Mouse (Mus musculus): ENCODE measurements around the gene Ttc23.

Ttc23 gene

DNA sequence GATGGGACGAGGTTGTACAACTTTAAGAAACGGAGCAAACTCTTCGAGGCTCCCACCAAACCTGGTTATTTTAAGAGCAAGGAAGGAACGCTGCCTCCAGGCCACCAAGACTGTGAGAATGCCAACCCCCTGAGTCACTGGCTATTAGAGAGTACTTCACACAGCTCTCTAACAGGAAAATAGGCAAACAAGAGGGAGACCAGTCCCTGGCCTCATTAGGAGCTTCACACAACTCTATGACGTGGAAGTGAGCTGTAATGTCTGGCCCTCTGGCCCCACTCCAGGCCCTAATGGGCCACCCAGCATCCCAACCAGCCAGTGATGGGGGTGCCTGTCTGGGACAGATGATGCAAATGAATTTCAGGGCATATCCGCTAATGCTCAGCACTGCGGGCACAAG is 94.5 kb downstream of the Ttc23 start:
- DNase-seq (ENCODE audit: low read depth), result no peak

DNA sequence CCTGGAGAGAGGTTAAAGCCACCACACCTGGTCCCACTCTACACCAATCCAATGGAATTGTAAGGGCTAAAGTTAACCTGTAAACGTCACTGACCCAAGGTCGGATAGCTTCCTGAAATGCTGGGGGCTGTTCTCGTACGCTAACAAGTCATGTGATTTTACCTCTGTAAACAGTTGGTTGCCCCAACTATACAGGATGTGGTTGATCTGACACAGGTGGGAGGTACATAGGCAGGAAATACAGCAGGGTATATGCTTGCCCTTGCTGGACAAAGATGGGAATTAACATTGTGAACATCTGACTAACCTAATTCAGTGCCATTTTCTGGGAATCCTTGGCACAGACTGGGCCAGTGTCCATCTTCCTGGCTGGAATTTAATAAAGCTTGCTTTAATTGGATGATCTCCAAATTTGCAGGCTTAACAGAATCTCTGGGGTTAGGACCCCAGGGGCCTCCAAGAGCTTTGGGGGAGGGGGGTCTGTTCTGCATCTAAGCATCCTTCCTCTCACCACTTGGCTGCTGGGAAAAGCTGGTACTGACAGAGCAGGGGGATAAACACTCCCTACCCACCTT is 100.6 kb downstream of the Ttc23 start:
- peak; percentile 18 for DNase-seq (ENCODE audit: low read depth)

DNA sequence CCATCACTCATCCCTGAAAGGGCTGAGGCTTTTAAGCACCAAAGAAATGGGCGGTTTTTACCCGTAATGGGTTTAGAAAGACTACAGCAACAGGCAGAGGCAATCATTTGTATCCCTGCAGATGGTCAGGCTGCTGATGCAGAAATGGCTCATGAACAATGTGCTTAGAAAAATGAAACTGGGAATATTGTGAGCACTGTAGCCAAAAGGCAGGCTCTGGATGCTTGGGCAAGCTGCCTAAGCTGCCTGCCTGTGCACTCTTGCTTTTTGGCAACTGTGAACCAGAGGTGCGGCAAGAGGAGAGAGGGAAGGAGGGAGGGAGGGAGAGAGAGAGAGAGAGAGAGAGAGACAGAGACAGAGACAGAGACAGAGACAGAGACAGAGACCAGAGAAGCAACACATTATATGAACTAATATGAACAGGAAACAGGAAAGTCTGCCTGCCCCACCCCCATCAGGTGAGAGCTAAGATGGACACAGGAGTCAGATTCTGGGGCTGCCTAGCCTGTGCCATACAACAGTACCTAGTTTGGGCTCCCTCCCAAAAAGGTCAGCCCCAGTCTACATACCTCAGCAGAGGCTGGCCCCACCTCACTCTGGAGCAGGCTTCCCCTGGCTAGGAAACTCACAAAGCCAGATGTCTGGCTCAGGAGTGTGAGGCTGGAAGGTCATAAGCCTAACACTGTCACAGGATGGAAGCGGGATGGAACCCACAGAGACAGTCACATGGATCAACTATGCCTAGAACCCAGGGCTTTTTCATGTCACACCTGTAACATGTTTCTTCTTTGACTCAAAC is 102.4 kb downstream of the Ttc23 start:
- DNase-seq (ENCODE audit: low read depth), result no peak

DNA sequence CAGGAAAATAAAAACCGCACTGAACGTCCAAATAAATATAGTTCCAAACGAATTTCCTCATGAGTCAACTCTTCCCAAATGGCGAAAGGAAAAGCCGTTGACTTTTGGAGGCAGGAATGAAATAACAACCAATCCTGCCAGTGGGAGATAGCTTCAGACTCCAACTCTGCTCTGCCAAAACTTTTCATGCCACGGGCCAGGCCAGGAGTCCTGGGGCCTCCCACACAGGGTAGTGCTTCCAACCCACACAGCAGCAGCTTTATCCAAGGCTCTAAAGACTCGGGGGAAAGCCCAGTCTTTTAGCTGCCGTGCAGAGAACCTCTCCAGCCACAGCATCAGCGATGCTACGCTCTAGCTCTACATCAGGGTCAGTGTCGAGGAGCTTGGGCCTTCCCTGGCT is 107.4 kb downstream of the Ttc23 start:
- DNase-seq (ENCODE audit: low read depth), result no peak

DNA sequence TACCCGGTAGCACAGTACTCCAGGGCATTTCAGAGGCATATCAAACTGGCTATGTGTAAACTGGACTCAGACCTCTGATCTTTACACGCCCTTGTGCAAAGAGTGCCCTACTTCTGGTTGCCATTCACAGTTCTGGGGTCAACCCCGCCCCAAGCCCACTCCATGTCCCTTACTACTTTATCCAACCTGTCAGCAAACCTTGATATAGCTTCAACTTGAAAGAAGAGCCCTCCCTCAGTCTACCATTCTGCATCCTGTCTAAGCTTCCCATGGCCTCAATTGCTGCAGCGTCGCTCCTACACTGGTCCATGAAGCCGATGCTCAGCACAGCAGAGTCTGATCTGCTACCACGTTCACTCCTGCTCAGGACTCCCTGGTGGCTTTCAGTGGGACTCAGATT is 108.2 kb downstream of the Ttc23 start:
- DNase-seq (ENCODE audit: low read depth), result no peak

DNA sequence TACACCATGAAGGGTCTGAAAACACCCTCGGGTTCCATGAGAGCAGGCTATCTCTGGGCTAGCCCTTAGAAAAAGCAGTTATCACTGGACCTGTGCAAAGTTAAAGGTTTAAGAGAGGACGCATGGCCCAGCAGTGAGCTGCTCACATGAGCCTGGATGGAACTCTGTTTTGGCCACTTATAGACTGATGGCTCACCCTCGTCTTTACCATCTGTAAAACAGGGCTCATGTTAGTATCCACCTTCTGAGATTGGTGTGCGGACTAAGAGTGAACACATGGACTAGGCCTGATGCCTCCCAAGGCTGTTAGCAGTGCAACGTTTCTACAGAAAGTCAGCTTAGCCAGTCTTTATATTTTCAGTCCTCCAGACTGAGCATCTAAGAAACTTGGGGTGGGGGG is 109.4 kb downstream of the Ttc23 start:
- no peak for DNase-seq (ENCODE audit: low read depth)

DNA sequence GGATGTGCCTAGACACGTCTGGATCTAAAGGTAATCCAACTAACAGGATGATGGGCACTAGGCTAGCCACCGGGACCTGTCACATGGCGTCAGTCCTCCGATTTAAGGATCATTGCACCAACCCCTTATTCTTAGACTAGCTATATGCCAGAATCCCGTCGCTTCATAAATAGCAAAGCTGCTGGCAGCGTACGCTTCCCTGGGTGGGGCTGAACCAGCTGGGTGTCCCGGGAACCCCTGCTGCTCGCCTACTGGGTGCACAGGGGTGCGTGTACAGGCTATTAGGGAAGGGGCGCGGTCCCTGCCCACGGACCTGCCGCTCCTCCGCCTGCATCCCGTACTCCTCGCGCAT is 111.3 kb downstream of the Ttc23 start:
- no peak for DNase-seq (ENCODE audit: low read depth)

DNA sequence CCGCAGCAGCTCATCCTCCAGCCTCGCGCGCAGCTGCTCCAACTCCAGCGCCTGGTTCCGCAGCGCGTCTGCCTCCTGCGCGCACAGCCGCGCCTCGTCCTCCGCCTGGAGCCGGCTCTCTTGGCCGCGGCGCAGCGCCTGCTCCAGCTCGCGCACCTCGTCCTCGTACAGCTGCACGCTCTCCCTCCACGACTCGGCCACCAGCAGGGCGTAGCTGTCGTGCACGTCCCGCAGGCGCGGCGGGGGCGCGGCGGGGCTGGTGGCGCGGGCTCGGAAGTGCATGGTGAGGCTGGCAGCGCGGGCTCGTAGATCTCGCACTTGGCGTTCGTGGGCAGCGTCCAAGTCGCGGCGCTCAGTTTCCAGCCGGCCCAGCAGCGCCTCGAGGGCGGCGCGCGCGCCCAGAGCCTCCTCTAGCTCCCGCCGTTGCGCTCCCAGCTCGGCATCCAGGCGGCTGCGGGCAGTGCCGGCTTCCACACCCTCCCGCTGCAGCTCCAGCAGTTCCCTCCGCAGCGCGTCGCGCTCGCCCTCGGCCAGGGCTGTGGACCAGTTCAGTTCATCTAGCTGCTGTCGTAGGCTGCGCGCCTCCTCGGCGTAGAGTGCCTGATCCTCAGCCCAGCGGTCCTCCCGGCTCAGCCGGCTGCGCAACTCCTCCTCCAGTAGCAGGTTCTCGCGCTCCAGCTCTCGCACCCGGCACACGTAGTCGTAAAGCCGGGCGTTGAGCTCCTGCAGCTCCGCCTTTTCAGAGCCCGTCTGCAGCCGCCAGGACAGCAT is 111.8 kb downstream of the Ttc23 start:
- peak; percentile 15 for DNase-seq (ENCODE audit: low read depth)

DNA sequence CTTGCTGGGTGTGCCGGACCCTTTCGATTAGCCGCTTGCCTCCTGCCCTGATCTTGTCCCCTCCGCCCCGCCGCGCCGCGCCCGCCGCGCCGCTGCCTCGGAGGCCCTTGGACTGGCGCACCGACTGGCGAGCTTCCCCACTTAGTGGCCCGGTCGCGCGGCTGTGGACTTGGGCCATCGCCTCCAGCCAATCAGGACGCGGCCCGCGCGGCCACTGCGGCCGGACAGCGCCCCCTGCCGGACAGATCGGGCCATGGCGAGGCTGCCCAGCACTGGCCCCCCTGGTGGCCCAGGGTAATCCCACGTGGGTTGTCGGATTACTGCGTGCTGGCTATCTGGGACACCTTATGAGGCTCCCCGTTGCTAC is 112.4 kb downstream of the Ttc23 start, which contains the start of gene Synm:
Synm (minus strand) TSS at position 114 of the 367 bp plus-strand sequence.
- DNase-seq (ENCODE audit: low read depth), result peak; percentile 53

DNA sequence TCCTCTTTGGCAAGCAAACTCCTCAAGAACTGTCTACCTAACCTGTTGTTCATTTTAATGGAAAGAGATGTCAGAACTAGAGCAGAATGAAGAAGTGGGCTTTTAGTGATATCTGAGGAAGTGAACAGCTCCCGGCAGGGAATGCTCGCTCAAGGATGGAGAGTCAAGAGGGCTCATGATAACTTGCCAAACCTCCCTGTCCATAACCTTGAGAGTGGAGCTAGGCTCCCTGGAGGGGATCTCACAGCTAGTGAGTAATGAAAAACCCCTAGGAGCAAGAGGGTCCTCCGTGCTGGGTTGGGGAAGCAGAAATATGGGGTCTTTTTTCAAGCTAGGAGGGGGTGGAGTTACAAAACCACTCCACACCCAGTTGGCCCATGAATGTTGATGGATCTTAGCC is 116.4 kb downstream of the Ttc23 start:
- DNase-seq (ENCODE audit: low read depth), result no peak

DNA sequence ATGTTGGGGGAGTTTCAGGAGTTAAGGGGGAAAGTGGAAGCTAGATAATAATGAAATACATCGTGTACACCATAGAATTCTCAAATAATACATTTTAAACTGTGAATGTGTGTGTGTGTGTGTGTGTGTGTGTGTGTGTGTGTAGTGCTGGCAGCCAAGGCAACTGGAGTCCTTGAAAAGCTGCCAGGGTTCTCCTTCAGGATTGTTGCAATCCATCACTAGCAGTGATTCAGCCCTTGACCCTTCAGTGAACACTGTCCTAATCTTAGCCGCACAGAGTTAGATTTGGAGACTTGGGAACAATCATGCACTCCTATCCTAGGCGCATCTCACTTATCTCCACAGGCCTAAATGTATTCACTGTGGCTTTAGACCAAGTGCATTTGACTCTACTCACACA is 120.9 kb downstream of the Ttc23 start:
- DNase-seq (ENCODE audit: low read depth), result no peak

DNA sequence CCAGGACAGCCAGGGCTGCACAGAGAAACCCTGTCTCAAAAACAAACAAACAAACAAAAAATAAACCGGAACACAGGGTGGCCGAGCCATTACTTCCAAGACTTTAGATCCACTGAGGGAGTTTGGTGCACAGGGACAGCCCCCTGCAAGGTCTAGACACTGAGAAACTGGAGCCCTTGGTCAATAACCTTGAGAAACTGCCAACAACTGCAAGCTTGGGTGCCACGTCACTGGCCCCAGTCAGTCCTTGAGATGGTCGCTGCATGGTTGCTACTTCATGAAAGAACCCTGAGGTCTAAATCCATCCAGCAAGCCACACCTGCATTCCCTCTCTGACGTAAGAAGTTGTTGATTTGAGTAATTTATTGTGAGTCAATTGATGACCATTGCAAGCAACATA is 122.3 kb downstream of the Ttc23 start:
- no peak for DNase-seq (ENCODE audit: low read depth)

DNA sequence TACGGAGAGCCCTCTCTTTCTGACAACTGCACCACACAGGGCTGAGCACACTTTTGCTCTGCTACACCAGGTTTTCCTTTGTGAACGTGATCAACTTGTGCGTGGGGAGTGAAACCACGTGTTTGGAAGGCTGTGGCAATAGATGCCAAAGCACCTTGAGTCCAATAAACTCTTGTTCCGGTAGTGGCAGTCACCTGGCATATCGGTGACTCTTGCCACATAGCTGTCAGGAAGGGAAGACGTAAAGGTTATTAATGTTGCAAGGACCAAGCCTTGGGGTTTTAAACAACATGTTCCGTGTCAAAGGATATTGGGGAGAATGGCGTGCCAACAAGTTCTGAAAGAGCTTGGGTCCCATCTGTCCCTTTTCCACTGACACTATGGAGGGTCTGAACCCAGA is 125.0 kb downstream of the Ttc23 start:
- no peak for DNase-seq (ENCODE audit: low read depth)

DNA sequence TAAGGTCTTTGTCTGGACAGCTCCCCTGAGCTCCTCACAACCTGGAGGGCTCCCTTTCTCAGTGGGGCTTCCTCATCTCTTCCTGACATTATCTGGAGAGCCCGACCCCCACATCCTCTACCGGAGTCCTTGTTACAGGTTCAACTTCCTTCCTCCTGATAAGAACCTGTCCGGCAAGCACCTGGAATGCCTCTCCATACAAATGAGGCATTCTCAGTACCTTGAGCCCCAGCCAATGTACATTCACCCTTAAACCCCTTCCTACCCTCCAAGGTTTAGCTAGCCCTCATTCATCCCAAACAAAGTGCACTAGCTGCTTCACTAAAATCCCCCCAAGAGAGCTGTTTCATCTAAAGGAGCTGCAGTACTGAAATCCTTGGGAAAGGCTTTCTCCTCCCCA is 128.4 kb downstream of the Ttc23 start:
- DNase-seq (ENCODE audit: low read depth), result no peak

DNA sequence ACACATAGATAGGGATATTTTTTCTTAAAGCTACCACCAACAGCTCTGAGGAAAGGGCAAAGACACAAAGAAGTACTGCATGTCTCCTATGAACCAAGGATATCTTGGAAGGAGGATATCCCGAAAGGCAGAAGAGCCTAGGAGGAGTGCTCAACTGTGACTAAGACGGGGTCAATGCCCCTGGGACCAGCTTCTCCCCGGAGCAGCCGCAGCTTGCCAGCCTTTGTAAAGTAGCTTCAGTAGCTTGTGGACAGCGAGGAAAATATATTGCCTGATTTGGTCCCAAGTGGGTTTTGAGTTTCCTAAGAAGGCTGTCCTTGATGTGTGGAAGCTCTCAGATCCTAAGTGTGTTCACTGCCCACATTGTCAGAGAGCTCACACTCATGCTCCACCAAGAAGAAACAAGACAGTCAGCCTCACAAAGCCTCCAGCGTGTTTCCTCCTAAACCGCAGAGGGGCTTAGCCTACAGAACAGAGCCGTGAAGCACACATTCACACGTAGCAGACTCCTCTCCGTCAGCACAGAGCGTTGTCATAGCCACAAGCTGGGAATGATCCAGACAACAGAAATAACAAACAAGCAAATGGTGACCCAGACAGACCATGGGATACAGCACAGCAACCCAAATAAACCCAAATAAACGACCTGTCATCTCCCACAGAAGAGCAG is 129.6 kb downstream of the Ttc23 start:
- DNase-seq (ENCODE audit: low read depth), result no peak

DNA sequence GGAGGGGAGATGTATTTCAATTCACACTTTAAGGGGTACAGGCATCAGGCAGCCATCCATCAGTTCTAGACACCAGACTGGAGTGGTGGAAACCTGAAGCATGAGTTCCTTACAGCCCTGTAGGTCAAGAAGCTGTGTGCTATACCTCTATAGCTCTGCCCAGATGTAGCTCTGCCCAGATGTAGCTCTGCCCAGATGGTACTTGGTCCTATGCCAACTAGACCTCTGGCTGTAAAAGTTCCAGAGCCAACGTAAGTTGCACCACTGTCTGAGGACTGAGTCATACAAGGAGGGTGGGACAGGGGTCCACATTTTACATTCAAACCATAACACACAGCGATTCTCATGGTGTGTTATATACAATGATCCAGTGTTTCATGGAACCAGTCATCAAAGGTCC is 140.7 kb downstream of the Ttc23 start:
- no peak for DNase-seq (ENCODE audit: low read depth)

DNA sequence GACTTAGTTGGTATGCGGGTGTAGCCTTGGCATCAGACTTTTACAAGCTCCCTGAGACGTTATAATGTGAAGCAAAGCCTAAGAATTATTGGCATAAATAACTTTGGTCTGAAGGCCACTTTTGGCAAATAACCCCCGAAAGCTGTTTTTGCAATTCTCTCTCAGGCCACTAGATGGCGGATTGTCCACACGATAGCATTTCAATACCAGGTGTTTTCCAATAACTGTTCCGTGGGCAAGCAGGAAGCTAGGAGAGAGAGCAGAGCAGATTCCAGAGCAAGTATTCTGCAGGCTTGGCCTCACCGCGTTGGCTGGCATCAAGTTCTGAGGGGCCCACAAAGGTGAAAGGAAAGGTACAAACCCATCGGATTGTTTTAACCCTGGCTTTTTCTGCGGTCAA is 141.5 kb downstream of the Ttc23 start:
- DNase-seq (ENCODE audit: low read depth), result peak; percentile 71

DNA sequence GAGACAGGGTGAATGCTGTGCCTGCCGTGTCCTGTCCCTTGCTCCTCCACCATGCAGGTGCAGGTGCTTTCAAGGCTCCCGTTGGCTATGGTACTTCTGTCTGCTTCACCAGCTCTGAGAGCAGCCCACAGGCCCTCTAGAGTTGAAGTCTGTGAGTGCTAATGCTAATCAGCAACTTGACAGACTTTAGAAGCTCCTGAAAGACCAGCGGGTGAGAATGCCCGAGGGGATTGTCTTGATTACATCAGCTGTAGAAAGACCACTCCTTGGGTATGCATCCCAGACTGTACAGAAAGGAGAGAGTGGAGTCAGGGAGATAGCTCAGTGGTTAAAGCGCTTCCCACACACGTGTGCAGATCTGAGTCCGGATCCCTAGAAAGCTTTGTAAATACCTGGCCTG is 144.0 kb downstream of the Ttc23 start:
- no peak for DNase-seq (ENCODE audit: low read depth)

DNA sequence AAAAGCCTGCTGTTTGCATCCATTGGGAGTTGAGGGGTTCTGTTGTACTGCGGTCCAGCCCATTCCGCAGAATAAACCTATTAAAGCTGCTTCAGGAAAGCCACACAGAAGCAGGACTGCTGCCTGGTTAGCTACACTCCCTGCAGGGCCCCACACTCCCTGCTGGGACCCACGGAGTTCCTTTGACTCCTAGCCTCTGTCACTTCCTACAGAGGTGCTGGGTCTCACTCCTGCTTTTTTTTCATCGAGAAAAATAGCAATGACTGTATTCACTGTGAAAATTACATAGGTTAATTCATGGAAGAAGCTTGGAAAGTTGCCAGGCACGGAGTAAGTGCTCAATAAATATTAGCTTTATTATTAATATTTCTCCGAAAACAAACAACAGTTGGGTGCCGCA is 146.2 kb downstream of the Ttc23 start:
- no peak for DNase-seq (ENCODE audit: low read depth)

DNA sequence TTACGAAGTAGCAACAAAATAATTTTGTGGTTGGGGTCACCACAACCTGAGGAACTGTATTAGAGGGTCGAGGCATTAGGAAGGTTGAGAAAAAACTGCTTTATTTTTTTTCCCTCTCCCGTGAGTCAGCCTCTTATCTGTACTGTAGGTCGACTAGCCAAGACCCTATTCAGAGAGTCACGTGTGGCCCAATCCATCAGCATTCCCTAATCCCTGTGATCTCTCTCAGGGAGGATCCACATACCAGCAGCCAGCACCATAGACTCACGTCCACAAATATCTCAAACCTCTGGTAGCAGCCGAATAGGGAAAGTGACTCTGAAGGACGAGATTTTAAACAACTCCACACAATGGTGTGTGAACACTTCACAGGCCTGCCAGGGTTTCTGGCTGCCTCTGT is 149.9 kb downstream of the Ttc23 start:
- DNase-seq (ENCODE audit: low read depth), result no peak

DNA sequence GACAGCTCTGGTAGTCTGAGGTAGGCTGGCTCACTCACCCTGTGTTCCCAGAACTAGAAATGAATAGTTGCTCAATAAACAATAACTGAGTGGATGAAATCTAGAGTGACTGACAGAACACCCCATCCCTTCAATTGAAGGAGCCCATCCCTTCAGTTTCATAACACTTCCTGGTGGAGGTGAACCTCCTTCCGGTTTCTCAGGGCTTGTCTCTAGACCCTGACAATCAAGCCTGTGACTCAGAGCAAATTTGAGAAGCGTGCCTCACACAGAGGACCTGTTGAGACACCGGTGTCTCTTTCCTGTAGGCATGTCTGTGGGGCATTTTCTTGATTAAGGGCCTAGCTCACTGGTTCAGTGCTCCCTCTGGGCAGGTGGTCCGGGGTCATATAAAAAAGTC is 151.3 kb downstream of the Ttc23 start:
- no peak for DNase-seq (ENCODE audit: low read depth)

DNA sequence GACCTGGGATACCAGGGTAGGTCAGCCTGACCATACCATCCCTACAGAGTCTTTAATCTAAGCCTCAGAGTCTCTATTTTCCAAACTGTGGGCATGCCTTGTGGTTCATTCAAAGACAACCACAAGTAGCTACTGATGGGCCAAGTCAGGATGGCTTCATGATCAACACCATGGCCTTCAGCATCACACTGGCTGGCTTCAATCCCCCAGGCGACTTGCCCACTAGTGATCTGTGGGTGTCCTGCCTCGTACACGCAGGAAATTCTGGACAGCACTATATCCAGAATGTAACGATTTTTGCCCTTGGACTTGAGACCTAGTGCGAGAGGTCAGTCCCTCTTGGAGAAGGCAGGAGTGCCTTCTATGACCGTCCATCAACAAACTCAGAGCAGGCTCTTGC is 153.3 kb downstream of the Ttc23 start:
- no peak for DNase-seq (ENCODE audit: low read depth)

DNA sequence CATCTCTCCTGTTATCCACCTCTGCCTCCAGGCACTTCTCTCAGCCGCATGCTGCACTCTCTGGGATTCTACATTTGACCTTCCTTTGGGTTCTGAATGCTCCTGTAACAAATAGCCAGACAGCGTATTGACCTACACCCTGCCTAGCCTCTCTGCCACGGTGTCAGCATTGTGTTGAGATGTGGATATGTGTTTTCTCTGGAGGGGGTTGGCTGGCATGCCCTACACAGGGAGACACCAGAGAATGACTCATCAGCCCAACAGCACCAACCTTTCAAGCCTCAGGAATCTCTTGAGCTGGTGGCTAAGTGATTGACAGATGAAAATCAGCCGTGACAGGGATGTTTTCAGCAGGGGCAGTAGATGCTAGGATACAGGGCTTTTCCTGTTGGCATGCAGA is 153.8 kb downstream of the Ttc23 start:
- no peak for DNase-seq (ENCODE audit: low read depth)

All from naive thymus-derived CD4-positive, alpha-beta T cell, adult 2 months (primary cell).